Mouse (Mus musculus) urinary bladder, postnatal 25 days (tissue): ENCODE measurements around the gene Pdhb.
"Not testable (repeated sequence)": the region's sequence is repeated elsewhere in the genome, so short reads cannot be mapped to it uniquely, and the experiment has no call there.

Experiments used
- DNase-seq: peaks from one replicate; pipeline ENCODE4 v3.0.0; 2022; ENCODE audit warnings: low spot score

Pdhb gene

GRCm38 (mm10) chr14:8190556-8190955 is 17.7 kb upstream of the Pdhb start:
- DNase-seq, result no peak

- DNase-seq, result no peak
Measured at GRCm38 (mm10) chr14:8186278-8187045, 13.6 kb upstream of the Pdhb start.

- no peak for DNase-seq
Measured at GRCm38 (mm10) chr14:8183330-8183729, 10.5 kb upstream of the Pdhb start.

DNA sequence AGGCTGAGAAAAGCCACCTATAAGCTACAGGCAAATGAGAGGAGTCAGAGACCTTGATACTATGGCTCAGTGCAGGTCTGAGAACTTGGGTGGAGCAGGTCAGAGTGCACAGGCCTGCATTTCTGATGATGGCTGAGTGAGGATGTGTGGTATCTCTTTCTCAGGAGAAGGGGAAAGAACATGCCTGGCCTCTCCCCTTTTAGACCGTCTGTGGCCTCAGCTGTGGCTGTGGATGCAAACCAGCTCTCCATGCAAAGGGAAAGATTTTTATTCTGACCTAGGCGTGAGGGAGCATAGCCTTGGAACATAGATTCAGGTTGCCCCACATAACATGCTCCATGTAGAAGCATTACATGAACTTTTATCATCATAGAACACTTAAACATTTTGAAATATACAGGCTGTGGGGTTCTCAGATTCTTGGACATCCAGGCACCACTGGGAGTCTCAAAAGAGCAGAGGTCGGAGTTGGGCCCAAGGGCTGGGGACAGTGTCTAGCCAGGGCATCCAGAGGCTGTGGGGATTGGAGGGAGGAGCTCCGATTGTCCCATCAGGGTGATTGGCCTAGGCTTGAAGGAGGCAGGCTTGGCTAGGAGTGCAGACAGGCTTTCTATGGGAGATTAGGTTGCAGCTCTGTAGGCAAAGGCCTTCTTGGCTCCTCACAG is 7.7 kb upstream of the Pdhb start:
- DNase-seq, result no peak

DNA sequence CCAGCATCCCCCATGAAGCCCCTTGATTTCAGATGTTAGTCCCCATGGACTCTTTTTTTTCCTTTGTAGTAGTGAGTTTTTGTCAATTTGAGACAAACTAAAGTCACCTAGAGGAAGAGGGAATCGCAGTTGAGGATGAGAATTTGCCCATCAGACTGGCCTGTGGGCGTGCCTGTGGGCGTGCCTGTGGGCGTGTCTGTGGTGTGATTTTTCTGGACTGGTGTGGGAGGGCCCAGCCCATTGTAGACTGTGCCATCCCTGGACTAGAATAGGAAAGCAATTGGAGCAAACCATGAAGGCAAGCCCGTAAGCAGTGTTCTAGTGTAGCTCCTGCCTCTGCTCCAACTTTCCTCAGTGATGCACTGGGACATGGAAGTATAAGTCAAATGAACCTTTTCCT is 3.4 kb upstream of the Pdhb start:
- no peak for DNase-seq

DNA sequence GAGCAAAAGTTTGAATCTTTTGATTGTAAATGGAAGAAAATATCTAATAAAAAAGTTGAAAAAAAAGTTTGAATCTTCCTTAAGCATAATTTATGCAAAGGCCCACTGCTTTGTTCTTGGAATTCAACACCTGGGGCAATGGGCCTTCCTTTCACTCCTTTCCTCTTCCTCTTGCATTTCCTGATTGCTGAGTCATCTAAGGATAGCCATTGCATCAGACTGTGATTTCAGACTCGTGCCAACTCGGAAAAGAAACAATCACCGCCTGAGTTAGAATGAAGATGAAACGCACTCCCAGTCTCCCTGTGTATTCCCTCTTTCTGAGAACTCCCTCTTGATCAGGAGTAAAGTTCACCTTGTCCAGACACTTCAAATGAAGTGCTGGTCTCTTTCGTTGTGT is 1.8 kb upstream of the Pdhb start:
- no peak for DNase-seq

DNA sequence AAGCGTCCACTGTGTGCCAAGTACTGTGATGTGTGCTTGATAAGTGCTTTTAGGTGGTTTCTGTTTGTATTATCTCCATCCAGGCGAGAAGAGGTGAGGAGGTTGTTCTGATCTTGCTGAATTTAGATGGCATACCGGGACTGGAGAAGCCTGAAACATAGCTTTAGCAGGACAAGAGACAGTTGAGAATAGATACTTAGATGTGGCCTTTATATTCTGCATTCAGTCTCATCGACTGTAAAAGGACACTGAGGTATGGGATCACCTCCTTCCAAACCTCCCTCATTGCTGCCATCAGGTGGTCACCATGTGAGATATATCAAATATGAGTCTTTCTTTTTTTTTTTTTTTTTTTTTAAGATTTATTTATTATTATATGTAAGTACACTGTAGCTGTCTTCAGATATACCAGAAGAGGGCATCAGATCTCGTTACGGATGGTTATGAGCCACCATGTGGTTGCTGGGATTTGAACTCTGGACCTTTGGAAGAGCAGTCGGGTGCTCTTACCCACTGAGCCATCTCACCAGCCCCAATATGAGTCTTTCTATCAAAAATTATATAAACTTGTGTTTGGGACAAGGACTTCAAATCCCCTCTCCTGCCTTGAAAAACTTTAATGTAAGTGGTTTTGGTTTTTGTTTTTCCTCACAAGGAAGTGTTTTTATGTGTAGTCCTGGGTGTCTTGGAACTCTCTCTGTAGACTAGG is 871 bp upstream of the Pdhb start:
- not testable (repeated sequence) for DNase-seq

- no peak for DNase-seq
Measured at GRCm38 (mm10) chr14:8164463-8164862, 8.4 kb downstream of the Pdhb start.

GRCm38 (mm10) chr14:8161777-8162176 is 11.0 kb downstream of the Pdhb start:
- peak; percentile 31 for DNase-seq

DNA sequence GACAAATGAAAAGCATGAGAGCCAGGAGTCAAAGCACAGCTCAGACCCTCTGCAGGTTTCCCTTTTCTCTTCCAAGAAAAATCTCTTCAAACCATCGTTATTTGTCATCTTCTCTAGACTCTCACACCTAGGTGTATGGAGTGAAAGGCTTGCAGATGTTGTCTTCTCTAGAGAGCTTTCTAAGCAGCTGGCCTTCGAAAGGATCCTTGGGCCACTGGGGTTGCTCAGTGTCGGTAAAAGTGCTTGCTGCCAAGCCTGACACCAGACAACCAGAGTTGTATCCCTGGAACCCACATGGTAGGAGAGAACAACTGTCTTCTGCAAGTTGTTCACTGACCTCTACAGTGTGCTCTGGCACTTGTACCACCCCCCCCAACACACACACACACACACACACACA is 13.7 kb downstream of the Pdhb start:
- no peak for DNase-seq

DNA sequence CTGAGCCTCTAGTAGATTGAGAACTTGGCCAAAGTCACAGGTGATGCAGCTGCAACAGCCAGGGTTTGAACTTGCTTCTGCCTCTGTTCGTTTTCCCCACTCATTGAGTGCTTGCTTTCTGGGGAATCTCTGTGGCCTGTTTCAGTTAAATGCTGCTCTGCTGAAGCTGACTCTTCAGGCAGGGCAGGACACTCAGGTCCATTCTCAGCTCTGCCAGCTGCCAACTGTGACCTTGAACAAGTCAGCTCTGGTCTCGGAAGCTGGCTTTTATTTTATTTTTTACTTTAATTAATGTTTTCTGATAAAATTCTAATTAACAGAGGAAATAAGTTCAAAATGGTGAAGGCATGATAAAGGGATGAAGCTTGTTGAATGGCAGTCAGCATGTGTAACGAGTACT is 14.1 kb downstream of the Pdhb start:
- DNase-seq, result no peak

GRCm38 (mm10) chr14:8156947-8157346 is 15.9 kb downstream of the Pdhb start:
- no peak for DNase-seq

- DNase-seq, result no peak
Measured at GRCm38 (mm10) chr14:8154072-8154471, 18.8 kb downstream of the Pdhb start.

DNA sequence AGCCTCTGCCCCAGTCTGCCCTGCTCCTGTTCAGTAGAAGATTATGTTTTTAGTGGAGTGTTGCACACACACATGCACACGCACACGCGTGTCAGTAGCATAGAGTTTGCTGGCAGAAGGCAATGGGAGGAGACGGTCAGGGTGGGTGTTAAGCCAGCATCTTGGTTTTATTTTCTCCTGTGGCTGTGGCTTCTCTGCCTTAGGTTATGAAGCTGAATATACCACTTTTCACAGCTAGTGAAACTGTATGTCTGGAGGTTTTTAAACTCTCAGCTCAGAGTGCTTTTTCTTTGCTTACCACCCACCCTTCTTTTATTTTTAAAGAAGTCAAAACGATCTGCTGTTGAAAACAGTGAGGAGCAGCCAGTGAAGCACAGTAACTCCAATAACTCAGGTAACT is 21.1 kb downstream of the Pdhb start:
- no peak for DNase-seq

- DNase-seq, result no peak
Measured at GRCm38 (mm10) chr14:8148842-8149241, 24.0 kb downstream of the Pdhb start.

- DNase-seq, result no peak
Measured at GRCm38 (mm10) chr14:8146611-8147223, 26.1 kb downstream of the Pdhb start.

DNA sequence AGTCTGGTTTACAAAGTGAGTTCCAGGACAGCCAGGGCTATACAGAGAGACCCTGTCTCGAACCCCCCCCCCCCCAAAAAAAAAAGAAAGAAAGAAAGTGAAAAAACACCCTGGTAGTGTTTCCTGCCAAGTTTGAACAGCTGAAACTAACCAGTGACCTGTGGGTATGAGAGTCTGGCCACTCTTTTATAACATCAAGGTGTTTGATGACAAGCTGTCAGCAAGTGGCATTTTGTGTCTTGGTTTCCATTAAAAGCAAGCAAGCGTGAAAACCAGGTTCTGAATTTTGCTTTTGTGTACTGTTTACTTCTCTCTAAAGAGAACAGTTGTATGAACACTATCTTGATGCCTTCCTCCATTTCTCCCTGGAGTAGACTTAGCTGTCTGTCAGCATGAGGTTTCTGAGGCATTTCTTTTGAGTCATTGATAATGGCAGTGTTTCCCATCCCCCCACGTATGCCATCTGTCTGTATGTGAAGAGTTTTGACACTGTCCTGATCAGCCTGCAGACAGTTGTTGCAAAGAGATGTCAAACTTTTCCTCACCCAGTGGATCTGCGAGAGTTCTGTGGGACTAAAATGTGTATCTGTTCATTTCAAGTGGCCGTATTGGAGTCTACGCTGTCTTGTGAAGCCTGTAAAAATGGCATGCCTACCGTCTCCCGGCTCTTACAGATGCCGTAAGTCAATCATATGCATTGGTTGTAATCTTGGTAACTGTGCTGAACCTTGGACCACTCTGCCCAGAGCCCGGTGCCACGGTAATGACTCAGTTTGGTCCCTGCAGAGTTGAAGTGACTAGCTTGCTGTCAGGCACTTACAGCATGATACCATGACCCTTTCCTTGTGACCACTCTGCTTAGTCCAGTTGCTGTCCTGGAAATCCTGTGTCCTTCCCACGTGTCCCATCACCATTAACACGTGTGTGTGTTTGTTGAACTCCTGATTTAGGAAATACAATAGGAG is 26.9 kb downstream of the Pdhb start:
- DNase-seq, result no peak

DNA sequence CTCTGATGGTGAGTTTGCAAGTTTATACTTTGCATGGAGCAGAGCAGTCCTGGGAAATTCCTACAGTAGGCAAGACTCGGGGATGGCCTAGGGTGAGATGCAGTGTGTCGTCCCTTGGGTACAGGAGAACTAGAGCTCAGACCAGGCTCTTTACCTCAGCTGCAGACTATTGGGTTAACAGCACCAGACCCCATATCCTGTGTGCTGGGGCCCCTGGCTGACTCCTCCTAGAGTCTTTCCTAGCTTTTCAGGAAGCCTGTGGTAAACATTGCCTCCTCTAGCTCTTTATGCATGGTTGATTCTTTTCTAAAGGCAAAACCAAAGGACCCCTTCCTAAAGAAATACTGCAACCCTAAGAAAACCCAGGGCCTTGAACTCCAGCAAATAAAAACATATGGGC is 31.7 kb downstream of the Pdhb start:
- no peak for DNase-seq

DNA sequence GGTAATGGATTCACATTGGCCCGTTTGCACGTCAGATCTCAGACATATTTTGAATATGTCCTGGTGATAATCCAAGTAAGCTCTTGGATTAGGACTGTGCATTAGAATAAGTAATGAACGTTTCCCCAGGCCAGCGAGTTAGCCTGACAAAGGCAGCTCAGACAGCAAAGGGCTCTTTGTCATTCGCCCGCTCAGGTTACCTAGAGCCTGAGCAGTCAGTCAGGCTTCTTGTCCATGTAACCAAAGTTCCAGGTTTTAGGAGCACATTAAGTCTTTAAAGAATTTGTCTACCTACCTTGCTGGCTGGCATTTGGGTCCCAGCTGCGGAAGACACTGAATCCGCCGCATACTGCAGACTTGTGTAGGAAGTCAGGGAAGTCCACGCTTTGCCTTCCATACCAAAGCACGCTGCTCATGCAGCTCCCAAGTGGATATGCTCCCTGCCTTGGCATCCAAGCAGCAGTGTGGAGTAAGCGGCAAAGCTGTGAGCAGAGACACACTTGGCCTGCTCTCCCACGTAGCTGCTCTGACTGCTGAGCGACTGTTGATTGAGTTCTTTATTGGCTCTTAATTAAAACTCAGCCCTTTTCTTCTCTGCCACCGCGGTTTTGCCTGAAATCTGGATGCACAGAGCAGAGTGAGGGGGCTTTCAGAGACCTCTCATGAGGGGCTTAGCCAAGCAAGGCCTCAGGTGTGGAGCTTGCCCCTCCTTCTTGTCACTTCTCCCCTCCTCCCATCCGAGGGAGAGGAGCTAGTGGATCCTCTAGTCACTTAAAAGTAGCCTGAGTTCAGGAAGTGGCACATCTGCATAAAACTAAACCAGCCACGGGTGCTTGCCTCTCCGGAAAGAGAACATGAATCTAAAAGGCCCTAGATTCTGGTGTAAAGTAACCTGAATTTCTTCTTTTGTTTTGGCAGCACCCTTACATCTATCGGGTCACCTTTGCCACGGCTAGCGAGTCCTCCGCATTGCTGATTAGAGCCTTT is 32.8 kb downstream of the Pdhb start:
- DNase-seq, result no peak

GRCm38 (mm10) chr14:8135130-8135529 is 37.7 kb downstream of the Pdhb start:
- no peak for DNase-seq
